Mouse (Mus musculus): ENCODE results near the gene Otud7b.

The Otud7b gene

DNA sequence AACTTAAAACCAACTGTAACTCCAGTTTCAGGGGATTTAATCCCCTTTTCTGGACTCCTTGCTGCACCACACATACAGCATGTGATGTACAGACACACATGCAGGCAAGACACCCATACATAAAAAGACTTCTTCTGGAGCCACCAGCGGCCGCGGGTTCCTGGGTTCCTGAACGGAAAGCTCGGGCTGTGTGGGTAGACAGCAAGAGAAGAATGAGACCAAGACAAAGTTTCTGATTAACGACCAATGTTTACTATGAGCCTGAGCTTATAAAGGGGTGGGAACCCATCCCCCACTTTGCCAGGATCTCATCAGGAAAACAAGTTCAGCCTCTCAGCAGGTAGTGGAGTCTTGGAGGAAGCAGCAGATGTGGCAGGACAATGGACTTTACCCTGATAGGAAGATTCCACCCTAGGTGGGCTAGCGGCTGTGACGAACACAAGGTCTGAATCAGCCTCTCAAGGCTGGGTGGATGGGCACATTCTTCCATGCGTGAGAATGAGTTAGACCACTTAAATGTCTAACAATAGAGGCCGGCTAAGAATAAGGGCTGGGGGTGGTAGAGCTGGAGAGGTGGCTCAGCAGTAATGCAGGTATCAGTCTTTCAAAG is 20.1 kb upstream of the Otud7b start:
- no peak for DNase-seq (ENCODE audit: low read depth, low spot score)

- DNase-seq (ENCODE audit: low read depth, low spot score), result peak; percentile 70
These were observed 17.1 kb upstream of the Otud7b start for GRCm38 (mm10) chr3:96087219-96087618.

DNA sequence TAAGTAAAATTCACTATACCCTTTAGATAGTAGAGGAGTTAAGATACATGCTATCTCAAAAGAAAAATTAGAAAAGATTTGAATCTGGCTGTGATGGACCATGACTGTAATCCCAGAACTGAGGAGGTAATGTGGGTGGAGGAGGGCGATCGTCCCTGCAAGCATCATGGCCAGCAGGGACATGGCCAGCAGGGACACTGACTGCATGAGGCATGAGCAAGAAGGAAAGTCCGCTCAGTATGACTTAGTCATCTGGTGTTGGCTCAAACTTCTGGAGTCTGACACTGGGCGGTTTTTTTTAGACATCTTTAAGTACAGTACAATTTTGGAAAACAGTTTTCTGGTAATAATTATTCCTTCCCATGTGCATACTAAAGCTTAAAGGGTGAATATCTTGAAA is 16.5 kb upstream of the Otud7b start:
- DNase-seq (ENCODE audit: low read depth, low spot score), result no peak

DNA sequence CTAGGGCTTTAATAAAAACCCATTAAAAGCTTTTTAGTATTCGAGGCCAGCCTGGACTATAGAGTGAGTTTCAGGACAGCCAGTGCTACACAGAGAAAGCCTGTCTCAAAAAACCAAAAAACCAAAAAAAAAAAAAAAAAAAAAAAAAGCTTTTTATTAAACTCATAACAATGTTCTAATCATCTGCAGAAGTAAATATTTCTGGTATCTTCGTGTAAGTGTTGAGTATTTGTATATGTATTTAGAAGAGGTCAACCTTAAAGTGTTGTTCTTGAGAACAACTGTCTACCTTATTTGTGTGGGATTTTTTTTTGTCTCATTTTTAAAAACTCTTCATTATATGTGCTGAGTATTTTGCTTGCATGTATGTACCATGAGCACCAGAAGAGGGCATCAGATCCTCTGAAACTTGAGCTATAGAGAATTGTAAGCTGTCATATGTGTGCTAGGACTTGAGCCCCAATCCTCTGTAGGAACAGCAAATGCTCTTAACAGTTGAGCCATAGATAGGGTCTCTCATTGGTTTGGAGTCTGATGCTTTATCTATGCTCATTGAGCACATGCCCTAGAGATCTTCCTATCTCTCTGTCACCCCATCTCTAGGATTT is 14.3 kb upstream of the Otud7b start:
- DNase-seq (ENCODE audit: low read depth, low spot score), result no peak

DNA sequence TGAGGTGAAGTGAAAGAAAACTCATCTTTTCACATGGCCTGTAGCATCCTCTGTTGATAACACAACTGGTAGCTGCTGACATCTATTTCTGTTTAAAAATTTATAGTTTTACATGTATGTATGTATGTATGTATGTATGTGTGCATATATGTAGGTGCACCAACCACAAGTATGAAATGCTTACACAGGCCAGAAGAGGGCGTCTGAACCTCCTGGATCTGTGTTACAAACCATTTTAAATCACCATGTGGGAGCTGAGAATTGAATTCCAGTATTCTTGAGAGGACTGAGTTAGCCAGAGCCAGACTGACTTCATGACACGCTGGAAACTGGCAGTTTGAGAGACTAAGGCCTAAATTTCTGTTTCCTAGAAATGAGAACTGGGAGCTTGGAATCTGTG is 13.2 kb upstream of the Otud7b start:
- DNase-seq (ENCODE audit: low read depth, low spot score), result no peak

GRCm38 (mm10) chr3:96091966-96092365 is 12.4 kb upstream of the Otud7b start:
- DNase-seq (ENCODE audit: low read depth, low spot score), result no peak

DNA sequence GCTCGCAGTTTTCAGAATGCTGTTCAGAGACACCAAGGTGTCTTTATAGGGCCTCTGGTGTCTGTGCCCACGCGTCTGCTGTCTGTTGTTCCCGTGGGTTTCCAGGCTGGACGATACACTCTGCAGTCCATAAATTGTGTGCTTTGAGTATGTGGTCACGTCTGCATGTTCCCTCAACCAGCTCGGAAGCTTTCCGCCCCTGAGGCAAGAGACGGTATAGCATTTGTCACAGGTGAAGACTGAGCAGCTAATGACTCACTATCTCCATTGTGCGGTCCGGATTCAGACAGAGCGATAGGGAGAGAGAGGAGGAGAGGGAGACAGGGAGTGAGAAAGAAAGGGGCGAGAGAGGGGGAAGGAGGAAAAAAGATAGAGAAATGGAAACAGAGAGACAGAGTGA is 10.8 kb upstream of the Otud7b start:
- no peak for DNase-seq (ENCODE audit: low read depth, low spot score)

- DNase-seq (ENCODE audit: low read depth, low spot score), result no peak
These were observed 10.1 kb upstream of the Otud7b start for GRCm38 (mm10) chr3:96094203-96094602.

DNA sequence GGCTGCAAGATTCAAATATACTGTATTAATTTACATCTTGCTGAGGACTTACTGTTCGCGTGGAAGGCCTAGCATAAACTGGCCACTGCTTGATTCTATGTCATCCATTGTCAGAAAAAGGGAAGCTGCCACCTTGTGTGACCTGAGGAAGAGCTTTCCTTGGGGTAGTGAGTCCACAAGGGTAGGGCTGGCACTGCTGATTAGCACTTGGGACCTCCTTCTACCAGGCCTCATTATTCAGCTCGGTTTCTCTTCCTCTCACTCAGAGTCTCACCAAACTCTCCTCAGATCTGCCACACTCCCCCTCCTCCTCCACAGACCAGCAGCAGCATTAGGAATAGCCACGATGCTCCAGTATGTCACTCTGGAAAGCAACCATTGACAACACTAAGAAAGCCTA is 6.2 kb upstream of the Otud7b start:
- no peak for DNase-seq (ENCODE audit: low read depth, low spot score)

DNA sequence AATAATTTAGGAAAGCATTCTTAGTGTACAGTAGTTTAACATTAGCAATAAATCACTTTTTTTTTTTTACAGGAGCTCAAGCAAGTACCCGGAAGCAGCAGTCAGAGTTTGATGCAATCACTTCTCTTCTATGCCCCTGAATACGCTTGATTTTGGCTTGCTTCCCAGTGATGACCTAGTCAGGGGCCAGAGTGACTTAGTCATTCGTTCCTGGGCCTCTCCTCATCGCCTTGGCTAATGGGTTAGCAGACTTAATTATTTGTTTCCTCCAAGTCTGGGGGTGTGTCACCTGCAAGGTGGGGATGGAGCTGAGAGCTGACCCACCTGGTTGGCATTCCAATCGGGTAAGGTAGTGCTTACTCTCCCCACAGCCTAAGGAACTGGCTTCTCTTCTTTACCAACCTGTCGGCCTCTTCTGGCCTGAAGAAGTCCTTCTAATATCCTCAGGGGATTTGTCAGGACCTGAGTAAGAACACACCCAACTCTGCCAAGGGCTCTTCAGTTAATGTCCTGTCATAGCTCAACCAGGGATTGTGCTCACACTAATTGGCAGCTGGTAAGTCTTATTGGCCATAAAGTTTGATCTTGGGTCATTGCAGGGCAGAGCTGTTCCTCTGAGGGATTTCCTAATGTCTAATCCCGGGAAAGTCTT is 5.6 kb upstream of the Otud7b start:
- DNase-seq (ENCODE audit: low read depth, low spot score), result no peak

GRCm38 (mm10) chr3:96102100-96102872 is 2.0 kb upstream of the Otud7b start:
- peak; percentile 49 for DNase-seq (ENCODE audit: low read depth, low spot score)

DNA sequence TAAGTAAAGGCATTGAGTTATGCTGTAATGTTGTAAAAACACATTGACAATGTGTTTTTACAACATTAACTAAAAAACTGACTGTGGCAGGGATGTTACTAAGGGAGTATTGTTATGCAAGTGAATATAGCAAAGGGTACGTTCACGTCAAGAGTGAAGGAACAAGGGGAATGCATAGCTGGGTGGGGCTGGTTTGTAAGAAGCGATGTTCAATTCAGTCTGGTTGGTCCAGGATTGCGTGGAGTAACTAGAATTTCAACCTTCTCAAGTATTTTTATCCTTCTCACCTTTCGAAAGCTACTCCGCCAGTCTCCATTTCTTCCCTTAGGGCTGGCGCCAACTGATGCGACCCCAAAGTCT is 446 bp upstream of the Otud7b start:
- no peak for DNase-seq (ENCODE audit: low read depth, low spot score)

DNA sequence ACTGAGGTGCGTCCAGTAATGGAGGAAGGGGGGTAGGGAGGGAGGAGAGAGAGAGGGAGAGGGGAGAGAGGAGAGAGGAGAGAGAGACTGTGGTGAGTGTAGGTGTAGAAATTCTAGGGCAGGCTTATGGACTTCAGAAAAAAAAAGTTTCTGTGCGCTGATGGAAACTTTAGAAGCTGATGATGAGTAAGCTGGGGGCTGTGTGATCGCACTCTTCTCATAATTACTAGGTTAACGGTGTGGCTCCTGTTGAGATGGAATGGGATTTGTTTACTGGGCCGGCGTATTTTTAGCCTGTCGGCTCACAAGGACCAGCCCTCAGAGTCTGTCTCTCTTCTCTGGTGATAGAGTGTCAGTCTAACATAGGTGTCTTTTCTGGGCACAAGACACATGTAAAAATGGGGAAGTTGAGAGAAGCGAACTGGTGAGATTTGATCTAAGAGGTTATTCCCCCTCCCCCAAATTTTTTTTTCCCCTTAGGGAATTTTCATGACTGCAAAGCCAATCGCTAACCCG is 963 bp downstream of the Otud7b start:
- peak; percentile 21 for DNase-seq (ENCODE audit: low read depth, low spot score)

GRCm38 (mm10) chr3:96106151-96106550 is 1.8 kb downstream of the Otud7b start:
- DNase-seq (ENCODE audit: low read depth, low spot score), result no peak

GRCm38 (mm10) chr3:96108315-96108714 is 4.0 kb downstream of the Otud7b start:
- no peak for DNase-seq (ENCODE audit: low read depth, low spot score)

DNA sequence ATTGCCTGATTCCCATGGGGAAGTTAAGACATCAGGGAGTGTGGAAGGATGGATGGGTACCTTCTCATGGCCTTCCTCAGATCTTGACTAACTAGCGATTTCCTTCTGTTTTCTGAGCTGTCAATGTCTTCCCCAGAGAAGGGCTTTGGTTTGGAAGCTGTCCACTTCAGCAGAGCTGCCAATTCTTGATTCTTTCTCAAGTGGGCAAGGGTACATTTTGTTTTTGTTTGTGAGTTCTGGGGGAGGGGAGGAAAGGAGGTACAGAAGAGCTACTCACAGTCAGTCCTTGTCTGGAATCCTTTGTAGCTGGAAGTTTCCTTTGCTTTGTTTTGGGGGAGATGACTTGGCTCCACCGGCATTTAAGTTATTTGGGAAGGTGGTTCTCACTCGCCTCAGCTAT is 8.9 kb downstream of the Otud7b start:
- no peak for DNase-seq (ENCODE audit: low read depth, low spot score)

DNA sequence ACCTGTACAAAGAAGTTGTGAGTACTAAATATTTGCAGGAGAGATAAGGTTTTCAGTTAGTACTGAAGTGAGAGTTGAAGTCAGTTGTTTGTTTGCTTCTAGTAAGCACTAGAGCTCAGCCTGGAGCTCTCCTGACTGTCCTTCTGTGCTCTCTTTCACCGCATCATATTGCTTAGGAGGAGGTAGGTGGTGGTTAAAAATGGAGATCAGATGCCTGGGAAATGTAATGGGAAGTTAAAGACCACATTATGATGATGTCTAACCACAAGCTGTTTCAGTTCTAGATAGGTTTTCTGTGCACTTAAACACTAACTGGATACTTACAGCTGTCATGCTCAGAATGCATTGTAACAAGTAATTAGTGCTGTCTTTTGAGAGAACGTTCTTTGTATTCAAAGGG is 13.8 kb downstream of the Otud7b start:
- no peak for DNase-seq (ENCODE audit: low read depth, low spot score)

- no peak for DNase-seq (ENCODE audit: low read depth, low spot score)
These were observed 14.4 kb downstream of the Otud7b start for GRCm38 (mm10) chr3:96118702-96119101.

DNA sequence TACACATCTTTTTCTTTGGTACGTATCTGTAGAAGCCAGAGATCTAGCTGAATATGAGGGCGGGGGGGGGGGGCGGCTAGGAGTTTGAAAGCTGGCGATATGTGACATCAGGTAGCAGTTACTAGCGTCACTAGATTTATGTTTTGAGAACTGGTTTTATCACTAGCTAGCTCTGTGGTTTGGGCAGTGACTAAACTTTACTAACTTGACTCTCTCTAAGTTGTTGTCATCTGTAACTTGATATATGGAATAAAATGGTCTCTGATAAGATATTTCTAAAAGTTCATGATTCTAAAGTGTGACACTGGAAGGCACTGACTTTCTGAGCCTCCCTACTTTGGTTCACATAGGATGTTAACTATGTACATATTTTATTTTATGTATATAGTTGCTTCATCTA is 19.9 kb downstream of the Otud7b start:
- no peak for DNase-seq (ENCODE audit: low read depth, low spot score)

- no peak for DNase-seq (ENCODE audit: low read depth, low spot score)
These were observed 23.8 kb downstream of the Otud7b start for GRCm38 (mm10) chr3:96128128-96128527.

DNA sequence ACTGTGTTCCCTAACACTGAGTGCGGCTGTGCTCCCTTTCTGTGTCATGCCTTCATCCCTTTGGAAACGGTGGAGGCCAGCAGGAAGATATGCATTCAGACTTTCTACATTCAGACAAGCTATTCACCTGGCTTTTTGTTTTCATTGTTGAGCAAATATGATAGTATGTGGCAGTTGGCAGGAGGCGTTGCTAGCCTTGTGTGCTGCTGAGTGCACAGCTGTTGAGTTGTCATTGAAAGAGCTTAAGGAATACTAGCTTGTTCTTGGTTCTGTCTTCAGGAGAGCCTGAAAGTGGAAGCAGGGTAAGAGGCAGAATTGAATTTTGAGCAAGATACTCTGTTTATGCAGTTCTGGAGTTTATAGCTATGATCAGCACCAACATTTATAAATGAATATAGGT is 28.2 kb downstream of the Otud7b start:
- DNase-seq (ENCODE audit: low read depth, low spot score), result no peak

GRCm38 (mm10) chr3:96133327-96133905 is 29.1 kb downstream of the Otud7b start:
- DNase-seq (ENCODE audit: low read depth, low spot score), result no peak
